Mouse (Mus musculus): ENCODE measurements around the gene Rtn4r. TPM values are rescaled to one million over a fixed set of nuclear protein-coding genes. Genes with fewer than 3 reads are reported as not detected.

The Rtn4r gene
- polyA plus RNA-seq, 1 experiment from 2014 or later, result 21.9 TPM

GRCm38 (mm10) chr16:18126211-18126610 lies 1.2 kb upstream of the Rtn4r start:
- no peak for ATAC-seq (replicated peaks)
- Histone ChIP-seq H3K27ac (replicated peaks) (no peak overlapping the region), H3K4me1 (peaks cover 36% of the 10 kb centered on the region), H3K4me3 (no peak overlapping the region), H3K27me3 (peaks cover 3% of the 10 kb centered on the region; the same call in 1 of the 2 replicates), H3K4me2 (replicated peaks) (no peak overlapping the region), H3K9me3 (no peaks in the 10 kb centered on the region), H3K9ac (replicated peaks) (no peak overlapping the region), H3K36me3 (no peaks in the 10 kb centered on the region)
- 86% methylated on average over 3 of the region's 3 CpGs for WGBS

GRCm38 (mm10) chr16:18127871-18128563 lies 575 bp downstream of the Rtn4r start:
- Histone ChIP-seq H3K4me3 (peak overlapping the region; percentile 78), H3K36me3 (no peaks in the 10 kb centered on the region), H3K27ac (replicated peaks) (peak overlapping the region; percentile 80), H3K9ac (replicated peaks) (peak overlapping the region; percentile 77), H3K27me3 (peaks cover 3% of the 10 kb centered on the region; the same call in 1 of the 2 replicates), H3K4me1 (peaks cover 46% of the 10 kb centered on the region), H3K9me3 (no peaks in the 10 kb centered on the region), H3K4me2 (replicated peaks) (peak overlapping the region; percentile 59)
- peak; percentile 9 for ATAC-seq (replicated peaks)
- under 1% methylated on average over 52 of the region's 52 CpGs for WGBS

- 47% methylated on average over 6 of the region's 6 CpGs for WGBS
- peak overlapping the region; percentile 77 for H3K9ac ChIP-seq (replicated peaks)
- no peaks in the 10 kb centered on the region for H3K9me3 ChIP-seq
- peaks cover 46% of the 10 kb centered on the region for H3K4me1 ChIP-seq
- H3K27ac ChIP-seq (replicated peaks), result no peak overlapping the region
- peak overlapping the region; percentile 78 for H3K4me3 ChIP-seq
- H3K27me3 ChIP-seq, result peaks cover 3% of the 10 kb centered on the region; the same call in 1 of the 2 replicates
- no peaks in the 10 kb centered on the region for H3K36me3 ChIP-seq
- peak overlapping the region; percentile 59 for H3K4me2 ChIP-seq (replicated peaks)
- ATAC-seq (replicated peaks), result no peak
Observed at GRCm38 (mm10) chr16:18128564-18128935, 1.1 kb downstream of the Rtn4r start.

- Histone ChIP-seq H3K36me3 (no peaks in the 10 kb centered on the region), H3K4me3 (peak overlapping the region; percentile 78), H3K4me1 (peaks cover 46% of the 10 kb centered on the region), H3K27ac (replicated peaks) (peak overlapping the region; percentile 39; the same call in 1 of the 2 replicates), H3K27me3 (peaks cover 3% of the 10 kb centered on the region; the same call in 1 of the 2 replicates), H3K4me2 (replicated peaks) (peak overlapping the region; percentile 59), H3K9ac (replicated peaks) (0 out of 2 replicates have a peak overlapping the region, but pooled peaks have one; percentile 12), H3K9me3 (no peaks in the 10 kb centered on the region)
- 69% methylated on average over 5 of the region's 5 CpGs for WGBS
- ATAC-seq (replicated peaks), result no peak
Observed at GRCm38 (mm10) chr16:18129413-18129812, 2.0 kb downstream of the Rtn4r start.

- Histone ChIP-seq H3K27ac (replicated peaks) (peak overlapping the region; percentile 89), H3K4me2 (replicated peaks) (peak overlapping the region; percentile 23), H3K4me3 (peak overlapping the region; percentile 14; the same call in 1 of the 2 replicates), H3K36me3 (no peaks in the 10 kb centered on the region), H3K9ac (replicated peaks) (no peak overlapping the region), H3K4me1 (peaks cover 46% of the 10 kb centered on the region), H3K27me3 (peaks cover 3% of the 10 kb centered on the region; the same call in 1 of the 2 replicates), H3K9me3 (no peaks in the 10 kb centered on the region)
- ATAC-seq (replicated peaks), result 0 out of 2 replicates have a peak, but pooled peaks have one; percentile 7
- WGBS, result 17% methylated on average over 4 of the region's 4 CpGs
Observed at GRCm38 (mm10) chr16:18130288-18130687, 2.8 kb downstream of the Rtn4r start.

- Histone ChIP-seq H3K4me3 (peak overlapping the region; percentile 14; the same call in 1 of the 2 replicates), H3K4me1 (peaks cover 46% of the 10 kb centered on the region), H3K9ac (replicated peaks) (no peak overlapping the region), H3K36me3 (no peaks in the 10 kb centered on the region), H3K4me2 (replicated peaks) (peak overlapping the region; percentile 23), H3K27me3 (peaks cover 3% of the 10 kb centered on the region; the same call in 1 of the 2 replicates), H3K9me3 (no peaks in the 10 kb centered on the region), H3K27ac (replicated peaks) (peak overlapping the region; percentile 89)
- ATAC-seq (replicated peaks), result peak; percentile 57
Observed at GRCm38 (mm10) chr16:18130705-18131104, 3.3 kb downstream of the Rtn4r start.

- no peak overlapping the region for H3K4me3 ChIP-seq
- H3K4me2 ChIP-seq (replicated peaks), result no peak overlapping the region
- 79% methylated on average over 11 of the region's 11 CpGs for WGBS
- 0 out of 2 replicates have a peak, but pooled peaks cover 3% of the 10 kb centered on the region for H3K27me3 ChIP-seq
- H3K27ac ChIP-seq (replicated peaks), result peak overlapping the region; percentile 89
- no peaks in the 10 kb centered on the region for H3K9me3 ChIP-seq
- no peak for ATAC-seq (replicated peaks)
- H3K9ac ChIP-seq (replicated peaks), result no peak overlapping the region
- H3K4me1 ChIP-seq, result peaks cover 46% of the 10 kb centered on the region
- H3K36me3 ChIP-seq, result no peaks in the 10 kb centered on the region
Observed at GRCm38 (mm10) chr16:18131245-18131939, 4.0 kb downstream of the Rtn4r start.

- Histone ChIP-seq H3K27ac (replicated peaks) (0 out of 2 replicates have a peak overlapping the region, but pooled peaks have one; percentile 89), H3K36me3 (no peaks in the 10 kb centered on the region), H3K4me3 (no peak overlapping the region), H3K9me3 (no peaks in the 10 kb centered on the region), H3K4me2 (replicated peaks) (no peak overlapping the region), H3K27me3 (no peaks in the 10 kb centered on the region), H3K9ac (replicated peaks) (no peak overlapping the region), H3K4me1 (peaks cover 41% of the 10 kb centered on the region)
- ATAC-seq (replicated peaks), result no peak
- WGBS, result 71% methylated on average over 1 of the region's 1 CpGs
Observed at GRCm38 (mm10) chr16:18132026-18132425, 4.6 kb downstream of the Rtn4r start.

- no peak for ATAC-seq (replicated peaks)
- Histone ChIP-seq H3K27me3 (no peaks in the 10 kb centered on the region), H3K4me2 (replicated peaks) (no peak overlapping the region), H3K9me3 (no peaks in the 10 kb centered on the region), H3K4me1 (peaks cover 40% of the 10 kb centered on the region), H3K9ac (replicated peaks) (no peak overlapping the region), H3K4me3 (no peak overlapping the region), H3K36me3 (no peaks in the 10 kb centered on the region), H3K27ac (replicated peaks) (no peak overlapping the region)
- 83% methylated on average over 3 of the region's 3 CpGs for WGBS
Observed at GRCm38 (mm10) chr16:18132575-18132974, 5.1 kb downstream of the Rtn4r start.

GRCm38 (mm10) chr16:18133133-18133920 lies 5.9 kb downstream of the Rtn4r start:
- Histone ChIP-seq H3K9ac (replicated peaks) (no peak overlapping the region), H3K27ac (replicated peaks) (no peak overlapping the region), H3K9me3 (no peaks in the 10 kb centered on the region), H3K4me2 (replicated peaks) (no peak overlapping the region), H3K4me3 (no peak overlapping the region), H3K27me3 (no peaks in the 10 kb centered on the region), H3K36me3 (no peaks in the 10 kb centered on the region), H3K4me1 (peaks cover 38% of the 10 kb centered on the region)
- no peak for ATAC-seq (replicated peaks)
- 89% methylated on average over 5 of the region's 5 CpGs for WGBS

- H3K27me3 ChIP-seq, result no peaks in the 10 kb centered on the region
- no peaks in the 10 kb centered on the region for H3K36me3 ChIP-seq
- peaks cover 20% of the 10 kb centered on the region for H3K4me1 ChIP-seq
- ATAC-seq (replicated peaks), result no peak
- no peaks in the 10 kb centered on the region for H3K9me3 ChIP-seq
- H3K9ac ChIP-seq (replicated peaks), result no peak overlapping the region
- WGBS, result 89% methylated on average over 5 of the region's 5 CpGs
- no peak overlapping the region for H3K27ac ChIP-seq (replicated peaks)
- no peak overlapping the region for H3K4me2 ChIP-seq (replicated peaks)
- no peak overlapping the region for H3K4me3 ChIP-seq
Observed at GRCm38 (mm10) chr16:18135196-18135595, 7.8 kb downstream of the Rtn4r start.

Data from forebrain, embryonic 15.5 days (tissue).